Mouse (Mus musculus): Measurements from ENCODE around the gene Nrbf2. TPM values are rescaled to one million over a fixed set of nuclear protein-coding genes. Genes with fewer than 3 reads are reported as not detected.

Gene Nrbf2
- polyA plus RNA-seq (2015; fragmentation: Nextera tagmentation; extraction: Ambion mirVana): 17.8 and 24.7 TPM in 2 replicates

GRCm38 (mm10) chr10:67285176-67285814 is at the start of gene Nrbf2:
Gene Nrbf2, minus strand, starts transcription at chr10:67285305.

Other genes starting within 250 kb of the Nrbf2 start
- gene Jmjd1c, start 189.2 kb downstream of the Nrbf2 start, polyA plus RNA-seq (2015; fragmentation: Nextera tagmentation; extraction: Ambion mirVana): 26.8 and 28.2 TPM in 2 replicates
- gene Reep3, start 188.4 kb downstream of the Nrbf2 start, polyA plus RNA-seq (2015; fragmentation: Nextera tagmentation; extraction: Ambion mirVana): 21.4 and 25.8 TPM in 2 replicates

All from skeletal muscle tissue, postnatal 0 days (tissue).